Mouse (Mus musculus): Measurements from ENCODE around the gene Adgrl2. TPM values are rescaled to one million over a fixed set of nuclear protein-coding genes. Genes with fewer than 3 reads are reported as not detected.

Gene Adgrl2
- polyA plus RNA-seq, 1 experiment from 2014 or later: 98.1 TPM

- ATAC-seq (ENCODE audit: low FRiP score): no peak
- H3K9ac ChIP-seq: no peak overlapping the region
Observed at GRCm38 (mm10) chr3:148945534-148945933, 44.8 kb downstream of the Adgrl2 start.

GRCm38 (mm10) chr3:148939457-148939856 lies 50.9 kb downstream of the Adgrl2 start:
- H3K9ac ChIP-seq: no peak overlapping the region
- H3K27ac ChIP-seq: no peak overlapping the region
- peaks cover 9% of the 10 kb centered on the region for H3K4me1 ChIP-seq
- no peaks in the 10 kb centered on the region for H3K36me3 ChIP-seq
- no peaks in the 10 kb centered on the region for H3K27me3 ChIP-seq
- H3K9me3 ChIP-seq (replicated peaks): no peaks in the 10 kb centered on the region
- no peak overlapping the region for H3K4me2 ChIP-seq (replicated peaks)
- 45% methylated on average over 7 of the region's 7 CpGs for WGBS
- H3K4me3 ChIP-seq: no peak overlapping the region
- ATAC-seq (ENCODE audit: low FRiP score): no peak

More at GRCm38 (mm10) chr3:148945534-148945933, 44.8 kb downstream of the Adgrl2 start:
- no peaks in the 10 kb centered on the region for H3K9me3 ChIP-seq (replicated peaks)
- H3K36me3 ChIP-seq: no peaks in the 10 kb centered on the region
- WGBS: 32% methylated on average over 8 of the region's 8 CpGs
- H3K4me3 ChIP-seq: no peak overlapping the region
- H3K4me1 ChIP-seq: peaks cover 35% of the 10 kb centered on the region
- no peaks in the 10 kb centered on the region for H3K27me3 ChIP-seq
- no peak overlapping the region for H3K27ac ChIP-seq
- 0 out of 2 replicates have a peak overlapping the region, but pooled peaks have one; percentile 6 for H3K4me2 ChIP-seq (replicated peaks)

GRCm38 (mm10) chr3:148935056-148935455 lies 55.3 kb downstream of the Adgrl2 start:
- no peak overlapping the region for H3K4me2 ChIP-seq (replicated peaks)
- no peaks in the 10 kb centered on the region for H3K36me3 ChIP-seq
- 90% methylated on average over 9 of the region's 9 CpGs for WGBS
- H3K4me1 ChIP-seq: peaks cover 7% of the 10 kb centered on the region
- H3K9me3 ChIP-seq (replicated peaks): no peaks in the 10 kb centered on the region
- H3K27me3 ChIP-seq: no peaks in the 10 kb centered on the region
- H3K9ac ChIP-seq: no peak overlapping the region
- no peak overlapping the region for H3K4me3 ChIP-seq
- H3K27ac ChIP-seq: no peak overlapping the region
- no peak for ATAC-seq (ENCODE audit: low FRiP score)

- H3K9me3 ChIP-seq (replicated peaks): no peaks in the 10 kb centered on the region
- no peak overlapping the region for H3K9ac ChIP-seq
- WGBS: 94% methylated on average over 5 of the region's 5 CpGs
- ATAC-seq (ENCODE audit: low FRiP score): no peak
- no peaks in the 10 kb centered on the region for H3K36me3 ChIP-seq
- no peaks in the 10 kb centered on the region for H3K27me3 ChIP-seq
- H3K4me3 ChIP-seq: no peak overlapping the region
- no peak overlapping the region for H3K27ac ChIP-seq
- peaks cover 6% of the 10 kb centered on the region for H3K4me1 ChIP-seq
- H3K4me2 ChIP-seq (replicated peaks): no peak overlapping the region
Observed at GRCm38 (mm10) chr3:148934279-148934678, 56.1 kb downstream of the Adgrl2 start.

- H3K27ac ChIP-seq: no peak overlapping the region
- WGBS: 86% methylated on average over 6 of the region's 6 CpGs
- H3K27me3 ChIP-seq: no peaks in the 10 kb centered on the region
- no peak overlapping the region for H3K9ac ChIP-seq
- ATAC-seq (ENCODE audit: low FRiP score): no peak
- no peak overlapping the region for H3K4me3 ChIP-seq
- H3K4me2 ChIP-seq (replicated peaks): no peak overlapping the region
- H3K9me3 ChIP-seq (replicated peaks): no peaks in the 10 kb centered on the region
- H3K4me1 ChIP-seq: peaks cover 5% of the 10 kb centered on the region; the same call in 1 of the 2 replicates
- H3K36me3 ChIP-seq: no peaks in the 10 kb centered on the region
Observed at GRCm38 (mm10) chr3:148933160-148933559, 57.2 kb downstream of the Adgrl2 start.

GRCm38 (mm10) chr3:148930913-148931312 lies 59.4 kb downstream of the Adgrl2 start:
- H3K9me3 ChIP-seq (replicated peaks): no peaks in the 10 kb centered on the region
- H3K27ac ChIP-seq: no peak overlapping the region
- no peak overlapping the region for H3K9ac ChIP-seq
- ATAC-seq (ENCODE audit: low FRiP score): no peak
- H3K27me3 ChIP-seq: no peaks in the 10 kb centered on the region
- no peaks in the 10 kb centered on the region for H3K36me3 ChIP-seq
- peaks cover 5% of the 10 kb centered on the region; the same call in 1 of the 2 replicates for H3K4me1 ChIP-seq
- 86% methylated on average over 6 of the region's 6 CpGs for WGBS
- H3K4me2 ChIP-seq (replicated peaks): no peak overlapping the region
- no peak overlapping the region for H3K4me3 ChIP-seq

GRCm38 (mm10) chr3:148926330-148926729 lies 64.0 kb downstream of the Adgrl2 start:
- no peak overlapping the region for H3K4me3 ChIP-seq
- no peaks in the 10 kb centered on the region for H3K36me3 ChIP-seq
- 79% methylated on average over 3 of the region's 3 CpGs for WGBS
- H3K4me1 ChIP-seq: peaks cover 19% of the 10 kb centered on the region
- H3K27me3 ChIP-seq: no peaks in the 10 kb centered on the region
- no peak for ATAC-seq (ENCODE audit: low FRiP score)
- H3K9me3 ChIP-seq (replicated peaks): no peaks in the 10 kb centered on the region
- no peak overlapping the region for H3K4me2 ChIP-seq (replicated peaks)
- H3K27ac ChIP-seq: no peak overlapping the region
- H3K9ac ChIP-seq: no peak overlapping the region

GRCm38 (mm10) chr3:148922618-148923095 lies 67.7 kb downstream of the Adgrl2 start:
- Histone ChIP-seq H3K9ac (no peak overlapping the region), H3K36me3 (0 out of 2 replicates have a peak, but pooled peaks cover 3% of the 10 kb centered on the region), H3K9me3 (replicated peaks) (no peaks in the 10 kb centered on the region), H3K4me3 (peak overlapping the region; percentile 19), H3K27ac (no peak overlapping the region), H3K4me1 (peaks cover 22% of the 10 kb centered on the region), H3K27me3 (no peaks in the 10 kb centered on the region), H3K4me2 (replicated peaks) (peak overlapping the region; percentile 26)
- 0 out of 2 replicates have a peak, but pooled peaks have one; percentile 52 for ATAC-seq (ENCODE audit: low FRiP score)
- 59% methylated on average over 14 of the region's 14 CpGs for WGBS

- H3K27ac ChIP-seq: no peak overlapping the region
- no peak for ATAC-seq (ENCODE audit: low FRiP score)
- H3K4me2 ChIP-seq (replicated peaks): peak overlapping the region; percentile 26; the same call in 1 of the 2 replicates
- no peak overlapping the region for H3K4me3 ChIP-seq
- H3K4me1 ChIP-seq: peaks cover 22% of the 10 kb centered on the region
- no peaks in the 10 kb centered on the region for H3K27me3 ChIP-seq
- no peaks in the 10 kb centered on the region for H3K9me3 ChIP-seq (replicated peaks)
- no peak overlapping the region for H3K9ac ChIP-seq
- 66% methylated on average over 13 of the region's 13 CpGs for WGBS
- 0 out of 2 replicates have a peak, but pooled peaks cover 3% of the 10 kb centered on the region for H3K36me3 ChIP-seq
Observed at GRCm38 (mm10) chr3:148921966-148922587, 68.3 kb downstream of the Adgrl2 start.

- WGBS: 61% methylated on average over 6 of the region's 6 CpGs
- Histone ChIP-seq H3K27ac (no peak overlapping the region), H3K4me3 (no peak overlapping the region), H3K9me3 (replicated peaks) (no peaks in the 10 kb centered on the region), H3K36me3 (0 out of 2 replicates have a peak, but pooled peaks cover 3% of the 10 kb centered on the region), H3K9ac (no peak overlapping the region), H3K4me1 (peaks cover 24% of the 10 kb centered on the region), H3K4me2 (replicated peaks) (no peak overlapping the region), H3K27me3 (no peaks in the 10 kb centered on the region)
- ATAC-seq (ENCODE audit: low FRiP score): no peak
Observed at GRCm38 (mm10) chr3:148920881-148921280, 69.5 kb downstream of the Adgrl2 start.

GRCm38 (mm10) chr3:148918425-148918824 lies 71.9 kb downstream of the Adgrl2 start:
- ATAC-seq (ENCODE audit: low FRiP score): no peak
- H3K4me1 ChIP-seq: peaks cover 34% of the 10 kb centered on the region
- WGBS: 87% methylated on average over 5 of the region's 5 CpGs

GRCm38 (mm10) chr3:148917837-148918236 lies 72.5 kb downstream of the Adgrl2 start:
- ATAC-seq (ENCODE audit: low FRiP score): no peak
- 80% methylated on average over 7 of the region's 7 CpGs for WGBS

More at GRCm38 (mm10) chr3:148918425-148918824, 71.9 kb downstream of the Adgrl2 start:
- Histone ChIP-seq H3K4me3 (no peak overlapping the region), H3K9ac (no peak overlapping the region), H3K36me3 (0 out of 2 replicates have a peak, but pooled peaks cover 3% of the 10 kb centered on the region), H3K9me3 (replicated peaks) (no peaks in the 10 kb centered on the region), H3K27ac (no peak overlapping the region), H3K27me3 (no peaks in the 10 kb centered on the region), H3K4me2 (replicated peaks) (no peak overlapping the region)

GRCm38 (mm10) chr3:148916226-148916625 lies 74.1 kb downstream of the Adgrl2 start:
- H3K27ac ChIP-seq: no peak overlapping the region
- H3K9me3 ChIP-seq (replicated peaks): no peaks in the 10 kb centered on the region
- H3K4me2 ChIP-seq (replicated peaks): no peak overlapping the region
- no peaks in the 10 kb centered on the region for H3K27me3 ChIP-seq
- no peak overlapping the region for H3K9ac ChIP-seq
- H3K36me3 ChIP-seq: 0 out of 2 replicates have a peak, but pooled peaks cover 3% of the 10 kb centered on the region
- no peak for ATAC-seq (ENCODE audit: low FRiP score)
- H3K4me1 ChIP-seq: peaks cover 26% of the 10 kb centered on the region
- no peak overlapping the region for H3K4me3 ChIP-seq
- 64% methylated on average over 5 of the region's 5 CpGs for WGBS

More at GRCm38 (mm10) chr3:148917837-148918236, 72.5 kb downstream of the Adgrl2 start:
- peaks cover 36% of the 10 kb centered on the region for H3K4me1 ChIP-seq
- no peak overlapping the region for H3K27ac ChIP-seq
- no peak overlapping the region for H3K4me3 ChIP-seq
- no peak overlapping the region for H3K4me2 ChIP-seq (replicated peaks)
- no peak overlapping the region for H3K9ac ChIP-seq
- H3K9me3 ChIP-seq (replicated peaks): no peaks in the 10 kb centered on the region
- H3K36me3 ChIP-seq: 0 out of 2 replicates have a peak, but pooled peaks cover 3% of the 10 kb centered on the region
- H3K27me3 ChIP-seq: no peaks in the 10 kb centered on the region

Data from hindbrain, embryonic 12.5 days (tissue).